Mouse (Mus musculus): Measurements from ENCODE around the gene Psmg4. TPM values are rescaled to one million over a fixed set of nuclear protein-coding genes. Genes with fewer than 3 reads are reported as not detected.

Gene Psmg4
- polyA plus RNA-seq, 1 experiment from 2014 or later: 87.4 TPM

Other genes with a start within 250 kb of the Psmg4 start
- 8.3 and 11.7 TPM in 2 replicates for gene Nqo2, start 198.3 kb upstream of the Psmg4 start, polyA plus RNA-seq (2014; fragmentation: Nextera tagmentation; extraction: Ambion mirVana)
- 5.2 and 7.9 TPM in 2 replicates for gene Ripk1, start 160.6 kb upstream of the Psmg4 start, polyA plus RNA-seq (2014; fragmentation: Nextera tagmentation; extraction: Ambion mirVana)
- 39.3 and 53.2 TPM in 2 replicates for gene Serpinb6a, start 160.2 kb upstream of the Psmg4 start, polyA plus RNA-seq (2014; fragmentation: Nextera tagmentation; extraction: Ambion mirVana)
- gene Bphl, start 125.4 kb upstream of the Psmg4 start, polyA plus RNA-seq (2014; fragmentation: Nextera tagmentation; extraction: Ambion mirVana): 41.3 and 41.6 TPM in 2 replicates
- gene Tubb2a, start 85.0 kb upstream of the Psmg4 start, polyA plus RNA-seq (2014; fragmentation: Nextera tagmentation; extraction: Ambion mirVana): 2,423 and 2,884 TPM in 2 replicates
- 629 and 667 TPM in 2 replicates for gene Tubb2b, start 32.5 kb upstream of the Psmg4 start, polyA plus RNA-seq (2014; fragmentation: Nextera tagmentation; extraction: Ambion mirVana)
- gene Slc22a23, start 182.2 kb downstream of the Psmg4 start, polyA plus RNA-seq (2014; fragmentation: Nextera tagmentation; extraction: Ambion mirVana): 25.4 and 28.3 TPM in 2 replicates

All from neural tube, embryonic 14.5 days (tissue).